Mouse (Mus musculus) limb, embryonic 12.5 days (tissue): ENCODE measurements around the gene Tfeb. TPM values are rescaled to one million over a fixed set of nuclear protein-coding genes. Genes with fewer than 3 reads are reported as not detected.

Experiments
- ATAC-seq: fragments of 200-750 bp; cut with Nextera tagmentation; 2 replicates; pipeline ENCODE4 v1.8.0; 2017; ENCODE audit warnings: low read depth, moderate TSS enrichment; ENCODE audit not compliant: insufficient number of reproducible peaks, insufficient read depth, low FRiP score, low TSS enrichment
- H3K27ac ChIP-seq: fragments of 300-500 bp; sonication (generic); 2 replicates; pipeline ENCODE4 v1.5.1; 2016; ENCODE audit warnings: mild to moderate bottlenecking, moderate library complexity
- H3K27me3 ChIP-seq: fragments of 300-500 bp; sonication (generic); 2 replicates; pipeline ENCODE4 v1.6.1; 2016; ENCODE audit warnings: mild to moderate bottlenecking, moderate library complexity
- H3K36me3 ChIP-seq: fragments of 300-500 bp; sonication (generic); 2 replicates; pipeline ENCODE4 v1.6.1; 2016; ENCODE audit warnings: mild to moderate bottlenecking, moderate library complexity
- H3K4me1 ChIP-seq: fragments of 300-500 bp; sonication (generic); replicated peaks from 2 replicates; pipeline ENCODE4 v1.6.1; 2016
- H3K4me2 ChIP-seq: fragments of 300-500 bp; sonication (generic); 2 replicates; pipeline ENCODE4 v1.6.1; 2016; ENCODE audit warnings: mild to moderate bottlenecking, moderate library complexity
- H3K4me3 ChIP-seq: fragments of 300-500 bp; sonication (generic); replicated peaks from 2 replicates; pipeline ENCODE4 v1.5.1; 2016; ENCODE audit warnings: mild to moderate bottlenecking
- H3K9ac ChIP-seq: fragments of 300-500 bp; sonication (generic); replicated peaks from 2 replicates; pipeline ENCODE4 v1.6.1; 2016; ENCODE audit warnings: mild to moderate bottlenecking, moderate library complexity
- H3K9me3 ChIP-seq: fragments of 300-500 bp; sonication (generic); 2 replicates; pipeline ENCODE4 v1.6.1; 2016; ENCODE audit warnings: mild to moderate bottlenecking, moderate library complexity
- WGBS: fragments of 180-500 bp; shearing (Covaris S2); methylation state at CpG from one replicate; pipeline ENCODE4 v1.1.7; 2016; 5-methylcytosine and 5-hydroxymethylcytosine counted together
- polyA plus RNA-seq: library from polyadenylated mRNA; unstranded; fragments of >200 nt; fragmentation: Nextera tagmentation; extraction: Ambion mirVana; gene quantifications from 2 replicates; pipeline ENCODE4 v1.2.1, GENCODE M21; 2016

Tfeb gene
- polyA plus RNA-seq, 1 experiment from 2014 or later: 8.8 TPM

GRCm38 (mm10) chr17:47756366-47756765 lies 19.5 kb downstream of the Tfeb start:
- WGBS: 45% methylated on average over 6 of the region's 6 CpGs
- H3K36me3 ChIP-seq: no peaks in the 10 kb centered on the region
- H3K27ac ChIP-seq: no peak overlapping the region
- H3K27me3 ChIP-seq: no peaks in the 10 kb centered on the region
- ATAC-seq: no peak
- no peak overlapping the region for H3K4me2 ChIP-seq
- H3K4me1 ChIP-seq: no peaks in the 10 kb centered on the region
- H3K4me3 ChIP-seq: no peak overlapping the region
- no peak overlapping the region for H3K9ac ChIP-seq
- 0 out of 2 replicates have a peak, but pooled peaks cover 6% of the 10 kb centered on the region for H3K9me3 ChIP-seq

DNA sequence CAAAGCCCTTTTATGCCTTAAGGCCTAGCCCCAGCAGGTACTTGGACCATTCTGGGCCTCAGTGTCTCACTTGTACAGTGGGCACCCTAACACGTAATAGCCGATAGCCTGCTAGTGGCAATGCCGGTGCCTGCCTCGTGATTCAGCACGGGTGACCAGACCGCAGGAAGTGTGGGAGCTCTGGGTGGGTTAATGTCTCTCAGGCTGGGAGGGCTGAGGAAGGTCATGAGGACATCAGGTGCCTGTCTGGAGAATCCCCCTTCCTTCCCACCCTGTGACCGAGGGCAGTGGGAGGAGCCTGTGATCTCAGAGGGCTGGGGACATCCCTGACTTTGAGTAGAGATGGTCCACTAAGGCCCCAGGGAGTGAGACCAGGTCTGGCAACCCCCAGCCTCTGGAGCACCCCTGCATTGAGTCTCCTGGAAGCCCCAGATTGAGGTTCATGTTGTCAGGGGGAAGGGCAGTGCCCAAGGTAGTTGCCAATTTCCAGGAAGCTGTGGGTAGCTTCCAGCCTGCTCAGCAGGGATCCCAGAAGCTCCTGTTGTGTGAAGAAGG lies 20.3 kb downstream of the Tfeb start:
- H3K27me3 ChIP-seq: no peaks in the 10 kb centered on the region
- no peak overlapping the region for H3K9ac ChIP-seq
- ATAC-seq: no peak
- H3K4me2 ChIP-seq: no peak overlapping the region
- no peak overlapping the region for H3K4me3 ChIP-seq
- no peaks in the 10 kb centered on the region for H3K9me3 ChIP-seq
- H3K27ac ChIP-seq: no peak overlapping the region
- H3K4me1 ChIP-seq: no peaks in the 10 kb centered on the region
- 80% methylated on average over 7 of the region's 7 CpGs for WGBS
- H3K36me3 ChIP-seq: no peaks in the 10 kb centered on the region

GRCm38 (mm10) chr17:47759702-47760410 lies 23.0 kb downstream of the Tfeb start:
- H3K4me1 ChIP-seq: peaks cover 16% of the 10 kb centered on the region; the same call in 1 of the 2 replicates
- H3K4me2 ChIP-seq: no peak overlapping the region
- H3K27me3 ChIP-seq: no peaks in the 10 kb centered on the region
- no peak overlapping the region for H3K27ac ChIP-seq
- no peaks in the 10 kb centered on the region for H3K36me3 ChIP-seq
- ATAC-seq: no peak
- H3K9me3 ChIP-seq: no peaks in the 10 kb centered on the region
- no peak overlapping the region for H3K9ac ChIP-seq
- H3K4me3 ChIP-seq: no peak overlapping the region
- 74% methylated on average over 15 of the region's 15 CpGs for WGBS

DNA sequence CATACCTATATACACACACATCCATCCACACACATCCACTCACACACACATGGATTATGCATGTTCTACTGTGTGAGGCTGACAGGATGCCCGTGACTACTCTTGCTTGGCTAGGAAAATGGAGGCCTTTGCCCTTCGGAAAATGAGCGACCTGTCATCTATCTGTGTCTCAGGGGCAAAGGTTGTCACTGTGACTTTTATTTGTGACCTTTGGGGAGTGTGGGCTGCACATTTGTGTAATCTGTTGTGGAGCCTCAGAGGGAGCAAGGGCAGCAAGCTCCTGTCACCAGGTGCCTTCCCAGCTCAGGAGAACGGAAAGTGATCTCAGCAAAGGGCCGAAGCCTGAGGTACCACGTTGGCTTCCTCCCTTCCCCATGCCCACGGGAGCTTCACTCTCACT lies 25.2 kb downstream of the Tfeb start:
- H3K4me1 ChIP-seq: peaks cover 16% of the 10 kb centered on the region; the same call in 1 of the 2 replicates
- H3K9ac ChIP-seq: no peak overlapping the region
- WGBS: 74% methylated on average over 7 of the region's 7 CpGs
- no peak overlapping the region for H3K4me3 ChIP-seq
- ATAC-seq: no peak
- H3K27me3 ChIP-seq: peaks cover 9% of the 10 kb centered on the region
- H3K4me2 ChIP-seq: no peak overlapping the region
- H3K9me3 ChIP-seq: no peaks in the 10 kb centered on the region
- H3K36me3 ChIP-seq: no peaks in the 10 kb centered on the region
- H3K27ac ChIP-seq: peak overlapping the region; percentile 76; the same call in 1 of the 2 replicates

DNA sequence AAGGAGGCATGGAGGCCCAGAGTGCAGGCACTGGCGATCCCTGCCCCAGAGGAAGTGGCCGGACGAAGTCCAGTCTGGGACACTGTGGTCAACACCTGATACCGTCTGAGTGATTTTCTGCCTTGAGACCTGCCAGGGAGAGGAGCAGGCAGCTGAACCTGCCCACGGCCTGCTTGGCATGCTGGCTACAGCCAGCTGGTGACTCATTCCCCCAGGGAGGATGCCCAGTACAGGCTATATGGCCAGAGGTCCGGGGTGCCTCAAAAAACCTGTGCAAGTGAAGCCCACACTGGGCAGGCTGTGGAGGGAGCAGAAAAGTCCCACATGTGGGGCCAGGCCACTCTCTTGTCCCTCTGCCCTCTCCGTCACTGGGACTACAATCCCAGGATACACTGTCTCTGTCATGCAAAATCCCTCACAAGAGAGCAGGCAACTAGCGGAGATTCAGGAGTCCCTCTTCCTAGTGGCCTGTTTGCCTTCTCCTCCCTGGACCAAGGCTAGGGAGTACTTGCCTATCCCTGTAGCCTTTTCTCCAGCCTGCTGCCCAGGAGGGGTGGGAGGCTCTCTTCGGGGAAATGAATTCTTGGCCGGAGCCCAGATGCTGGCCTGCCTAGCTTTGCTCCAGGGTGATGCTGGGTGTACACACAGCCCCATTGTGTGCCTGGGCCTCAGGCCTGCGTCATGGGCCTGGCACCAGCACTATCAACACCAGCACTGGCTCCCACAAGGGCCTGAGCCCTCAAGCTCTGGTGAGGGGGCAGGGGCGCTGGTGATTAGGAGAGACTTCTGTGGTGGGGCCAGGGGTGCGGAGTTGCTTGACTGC lies 25.9 kb downstream of the Tfeb start:
- no peak overlapping the region; the same call in 1 of the 2 replicates for H3K9ac ChIP-seq
- peak overlapping the region; percentile 76 for H3K27ac ChIP-seq
- 78% methylated on average over 13 of the region's 13 CpGs for WGBS
- H3K4me2 ChIP-seq: no peak overlapping the region
- peaks cover 16% of the 10 kb centered on the region; the same call in 1 of the 2 replicates for H3K4me1 ChIP-seq
- H3K9me3 ChIP-seq: no peaks in the 10 kb centered on the region
- H3K4me3 ChIP-seq: no peak overlapping the region
- ATAC-seq: no peak
- H3K27me3 ChIP-seq: peaks cover 12% of the 10 kb centered on the region
- H3K36me3 ChIP-seq: no peaks in the 10 kb centered on the region

GRCm38 (mm10) chr17:47765986-47766385 lies 29.2 kb downstream of the Tfeb start:
- H3K36me3 ChIP-seq: no peaks in the 10 kb centered on the region
- peaks cover 16% of the 10 kb centered on the region; the same call in 1 of the 2 replicates for H3K4me1 ChIP-seq
- H3K9ac ChIP-seq: no peak overlapping the region
- 72% methylated on average over 4 of the region's 4 CpGs for WGBS
- no peaks in the 10 kb centered on the region for H3K9me3 ChIP-seq
- no peak overlapping the region for H3K4me3 ChIP-seq
- H3K27ac ChIP-seq: no peak overlapping the region
- H3K4me2 ChIP-seq: no peak overlapping the region
- H3K27me3 ChIP-seq: peaks cover 18% of the 10 kb centered on the region
- ATAC-seq: no peak

GRCm38 (mm10) chr17:47766407-47767043 lies 29.7 kb downstream of the Tfeb start:
- 88% methylated on average over 6 of the region's 6 CpGs for WGBS
- Histone ChIP-seq H3K4me3 (no peak overlapping the region), H3K36me3 (no peaks in the 10 kb centered on the region)

DNA sequence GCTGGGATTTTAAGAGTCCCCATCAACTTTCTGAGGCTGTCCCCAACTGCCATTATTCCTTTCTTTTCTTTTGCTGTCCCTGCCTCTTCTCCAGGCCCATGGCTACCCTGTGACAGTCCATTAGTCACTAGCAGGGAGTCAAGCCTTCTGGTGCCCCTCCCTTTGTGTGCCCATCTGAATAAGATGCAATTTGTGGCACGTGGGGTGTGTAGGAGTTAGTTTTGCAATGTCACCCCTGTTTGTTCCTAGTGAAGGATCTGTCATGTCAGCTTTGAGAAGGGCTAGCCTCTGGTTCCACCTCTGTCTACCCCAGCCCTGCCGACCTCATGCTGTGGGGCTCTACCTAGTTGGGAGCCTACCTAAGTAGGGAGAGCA lies 30.2 kb downstream of the Tfeb start:
- no peak overlapping the region for H3K4me2 ChIP-seq
- no peak for ATAC-seq
- no peak overlapping the region for H3K4me3 ChIP-seq
- WGBS: 66% methylated on average over 2 of the region's 2 CpGs
- peaks cover 16% of the 10 kb centered on the region; the same call in 1 of the 2 replicates for H3K4me1 ChIP-seq
- no peaks in the 10 kb centered on the region for H3K36me3 ChIP-seq
- peaks cover 5% of the 10 kb centered on the region for H3K9me3 ChIP-seq
- no peak overlapping the region for H3K9ac ChIP-seq
- no peak overlapping the region for H3K27ac ChIP-seq
- peaks cover 18% of the 10 kb centered on the region for H3K27me3 ChIP-seq

More at GRCm38 (mm10) chr17:47766407-47767043, 29.7 kb downstream of the Tfeb start:
- no peak overlapping the region for H3K4me2 ChIP-seq
- H3K9ac ChIP-seq: no peak overlapping the region
- no peaks in the 10 kb centered on the region for H3K9me3 ChIP-seq
- H3K27me3 ChIP-seq: peaks cover 18% of the 10 kb centered on the region
- H3K4me1 ChIP-seq: peaks cover 16% of the 10 kb centered on the region; the same call in 1 of the 2 replicates
- no peak overlapping the region for H3K27ac ChIP-seq
- ATAC-seq: no peak

- H3K27ac ChIP-seq: no peak overlapping the region
- peaks cover 10% of the 10 kb centered on the region for H3K9me3 ChIP-seq
- no peak for ATAC-seq
- H3K4me1 ChIP-seq: peaks cover 12% of the 10 kb centered on the region; the same call in 1 of the 2 replicates
- WGBS: 46% methylated on average over 13 of the region's 17 CpGs
- no peaks in the 10 kb centered on the region for H3K36me3 ChIP-seq
- no peak overlapping the region for H3K9ac ChIP-seq
- no peak overlapping the region for H3K4me2 ChIP-seq
- no peak overlapping the region for H3K4me3 ChIP-seq
- H3K27me3 ChIP-seq: peaks cover 18% of the 10 kb centered on the region
These were observed 30.8 kb downstream of the Tfeb start for GRCm38 (mm10) chr17:47767456-47768141.

GRCm38 (mm10) chr17:47768707-47769276 lies 32.0 kb downstream of the Tfeb start:
- Histone ChIP-seq H3K4me3 (no peak overlapping the region), H3K9ac (no peak overlapping the region), H3K9me3 (peaks cover 12% of the 10 kb centered on the region), H3K4me2 (no peak overlapping the region), H3K27ac (no peak overlapping the region), H3K27me3 (peaks cover 18% of the 10 kb centered on the region), H3K36me3 (no peaks in the 10 kb centered on the region), H3K4me1 (peaks cover 8% of the 10 kb centered on the region)
- ATAC-seq: no peak
- WGBS: 51% methylated on average over 12 of the region's 12 CpGs
